In the genomic region with DNA sequence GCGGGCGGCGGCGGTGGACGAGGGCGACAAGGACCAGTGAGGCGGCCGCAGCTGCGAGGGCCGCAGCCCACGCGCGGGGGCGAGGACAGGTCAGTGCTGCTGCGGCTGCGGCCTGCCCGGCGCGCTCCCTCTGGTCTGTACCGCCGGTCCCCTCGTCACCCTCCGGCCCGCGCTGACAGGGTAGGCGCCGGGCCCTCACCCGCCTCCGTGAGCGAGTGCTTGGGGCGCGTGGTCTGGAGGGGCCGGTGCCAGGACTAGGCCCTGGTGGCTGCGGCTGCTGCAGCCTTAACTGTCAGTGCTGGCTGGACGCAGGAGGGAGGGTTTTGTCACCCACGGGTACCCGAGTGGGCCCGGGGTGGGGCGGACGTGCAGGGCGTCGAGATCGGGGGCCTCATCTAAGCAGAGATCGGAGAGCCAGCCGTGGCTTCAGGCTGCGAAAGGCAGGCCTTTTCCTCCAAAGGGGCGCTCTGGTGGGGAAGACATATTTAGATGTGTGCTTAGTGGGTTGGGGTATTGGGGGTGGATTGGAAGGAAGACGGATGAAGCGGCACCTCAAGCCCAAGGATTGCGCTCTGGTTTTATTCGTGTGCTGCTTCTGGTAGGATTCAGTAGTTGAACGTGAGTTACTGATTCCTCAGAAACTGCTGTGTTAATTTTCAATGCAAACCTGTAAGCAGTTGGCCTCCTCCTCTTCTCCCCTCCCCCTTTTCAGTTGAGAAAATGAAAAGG, we compare ENCODE assay signal across 8 mouse cellular contexts. TPM values are rescaled to one million over a fixed set of nuclear protein-coding genes. Genes with fewer than 3 reads are reported as not detected.
A peak's percentile ranks its signal among the peaks of the same experiment; 100 is the strongest.
DNase-seq lines count a peak whose midpoint lies in the region; ATAC-seq lines count a peak whose summit lies in the region.

No protein-coding gene starts in this region.

- DNase-seq in MN1 (ENCODE audit: low spot score), result peak; percentile 62
- DNase-seq in c-Kit-negative CD71-positive TER-119-positive erythroid progenitor cells, embryonic 14.5 days (ENCODE audit: low read depth, low spot score), result peak; percentile 29
- peak; percentile 66 for DNase-seq in heart, postnatal 4 days
- peak; percentile 45 for DNase-seq in left cerebral cortex, adult 11 months (ENCODE audit: low spot score)
- peak; percentile 46 for DNase-seq in lung, postnatal 36 days
- peak; percentile 60 to 68 for DNase-seq in right cerebral cortex, postnatal 36 days (ENCODE audit: low spot score in 2 of 2)
- peak; percentile 69 for DNase-seq in yolk sac, embryonic 10.5 days (ENCODE audit: low spot score)

- H3K4me2 ChIP-seq in forebrain, embryonic 16.5 days (ENCODE audit: low read length), result peak overlapping the region; percentile 52

- H3K27ac ChIP-seq in forebrain, embryonic 16.5 days (ENCODE audit: low read length), result peak overlapping the region; percentile 99

- no peaks in the 10 kb centered on the region for H3K36me3 ChIP-seq in forebrain, embryonic 16.5 days (ENCODE audit: control insufficient read depth, insufficient read depth)

- peak overlapping the region; percentile 96 for H3K9ac ChIP-seq in forebrain, embryonic 16.5 days (replicated peaks; ENCODE audit: low read depth, low read length)

- WGBS in forebrain, embryonic 16.5 days, result 2% methylated on average over 52 of the region's 52 CpGs

- peak; percentile 55 for ATAC-seq in forebrain, embryonic 16.5 days

- peak overlapping the region; percentile 87 for H3K4me3 ChIP-seq in forebrain, embryonic 16.5 days (replicated peaks; ENCODE audit: low read length)

- H3K9me3 ChIP-seq in forebrain, embryonic 16.5 days (ENCODE audit: control insufficient read depth, low read length), result no peaks in the 10 kb centered on the region

- no peaks in the 10 kb centered on the region for H3K27me3 ChIP-seq in forebrain, embryonic 16.5 days (replicated peaks; ENCODE audit: control insufficient read depth, insufficient read depth, low read length)

- H3K4me1 ChIP-seq in forebrain, embryonic 16.5 days (replicated peaks; ENCODE audit: control insufficient read depth, insufficient read depth, low read length), result peaks cover 12% of the 10 kb centered on the region

RNA-seq across cellular contexts. Expression of a gene that starts 0.8 kb away (rescaled TPM):
- polyA plus RNA-seq in forebrain, embryonic 16.5 days (2015; fragmentation: Nextera tagmentation; extraction: Ambion mirVana), result 166 and 190 TPM in 2 replicates
- total RNA-seq in heart, postnatal 4 days (2021), result 100 to 1,000 TPM; 143 to 145 TPM

Comparison
In these comparisons a context has a peak if more than half of its experiments do, and no peak if none do; other contexts are left out.
1. Peak in every context shown above with its lines: DNase-seq, ATAC-seq, H3K4me3 ChIP-seq and H3K27ac ChIP-seq.